Mouse (Mus musculus) hindbrain, embryonic 14.5 days (tissue): ENCODE measurements around the gene Pacsin1. TPM values are rescaled to one million over a fixed set of nuclear protein-coding genes. Genes with fewer than 3 reads are reported as not detected.
"Not testable (repeated sequence)": the region's sequence is repeated elsewhere in the genome, so short reads cannot be mapped to it uniquely, and the experiment has no call there.

ENCODE experiments used
- ATAC-seq: fragments of 200-750 bp; cut with Nextera tagmentation; 2 replicates; pipeline ENCODE4 v1.8.0; 2017; ENCODE audit warnings: moderate number of reproducible peaks, mild to moderate bottlenecking, moderate TSS enrichment, moderate library complexity; ENCODE audit not compliant: low FRiP score
- DNase-seq: peaks from one replicate; pipeline ENCODE4 v3.0.0-alpha.2; 2015; ENCODE audit warnings: low spot score
- H3K27ac ChIP-seq: fragments of 300-500 bp; sonication (generic); 2 replicates; pipeline ENCODE4 v1.5.1; 2014; ENCODE audit warnings: mild to moderate bottlenecking, moderate library complexity
- H3K27me3 ChIP-seq: fragments of 300-500 bp; sonication (generic); 2 replicates; pipeline ENCODE4 v1.6.1; 2014; ENCODE audit warnings: mild to moderate bottlenecking, low read length, mixed read lengths; ENCODE audit not compliant: control insufficient read depth, insufficient read depth
- H3K36me3 ChIP-seq: fragments of 300-500 bp; sonication (generic); replicated peaks from 2 replicates; pipeline ENCODE4 v1.6.1; 2014; ENCODE audit not compliant: control insufficient read depth, insufficient read depth
- H3K4me1 ChIP-seq: fragments of 300-500 bp; sonication (generic); replicated peaks from 2 replicates; pipeline ENCODE4 v1.6.1; 2014; ENCODE audit warnings: antibody characterized with exemption, low read length, mixed read lengths; ENCODE audit not compliant: control insufficient read depth, insufficient read depth
- H3K4me2 ChIP-seq: fragments of 300-500 bp; sonication (generic); replicated peaks from 2 replicates; pipeline ENCODE4 v1.6.1; 2014; ENCODE audit warnings: mild to moderate bottlenecking, moderate library complexity
- H3K4me3 ChIP-seq: fragments of 300-500 bp; sonication (generic); replicated peaks from 2 replicates; pipeline ENCODE4 v1.5.1; 2014; ENCODE audit warnings: mild to moderate bottlenecking, low read length
- H3K9ac ChIP-seq: fragments of 300-500 bp; sonication (generic); 2 replicates; pipeline ENCODE4 v1.6.1; 2014
- H3K9me3 ChIP-seq: fragments of 300-500 bp; sonication (generic); 2 replicates; pipeline ENCODE4 v1.6.1; 2016; ENCODE audit warnings: low read length; ENCODE audit not compliant: control insufficient read depth
- WGBS: fragments of 180-500 bp; shearing (Covaris S2); extraction: QIAGEN DNeasy Blood & Tissue Kit; methylation state at CpG from one replicate; pipeline ENCODE4 v1.1.7; 2014; 5-methylcytosine and 5-hydroxymethylcytosine counted together
- polyA plus RNA-seq: library from polyadenylated mRNA; unstranded; fragments of >200 nt; fragmentation: Nextera tagmentation; extraction: Ambion mirVana; gene quantifications from 2 replicates; pipeline ENCODE4 v1.2.1, GENCODE M21; 2014

The Pacsin1 gene
- polyA plus RNA-seq, 1 experiment from 2014 or later: 44.5 TPM

DNA sequence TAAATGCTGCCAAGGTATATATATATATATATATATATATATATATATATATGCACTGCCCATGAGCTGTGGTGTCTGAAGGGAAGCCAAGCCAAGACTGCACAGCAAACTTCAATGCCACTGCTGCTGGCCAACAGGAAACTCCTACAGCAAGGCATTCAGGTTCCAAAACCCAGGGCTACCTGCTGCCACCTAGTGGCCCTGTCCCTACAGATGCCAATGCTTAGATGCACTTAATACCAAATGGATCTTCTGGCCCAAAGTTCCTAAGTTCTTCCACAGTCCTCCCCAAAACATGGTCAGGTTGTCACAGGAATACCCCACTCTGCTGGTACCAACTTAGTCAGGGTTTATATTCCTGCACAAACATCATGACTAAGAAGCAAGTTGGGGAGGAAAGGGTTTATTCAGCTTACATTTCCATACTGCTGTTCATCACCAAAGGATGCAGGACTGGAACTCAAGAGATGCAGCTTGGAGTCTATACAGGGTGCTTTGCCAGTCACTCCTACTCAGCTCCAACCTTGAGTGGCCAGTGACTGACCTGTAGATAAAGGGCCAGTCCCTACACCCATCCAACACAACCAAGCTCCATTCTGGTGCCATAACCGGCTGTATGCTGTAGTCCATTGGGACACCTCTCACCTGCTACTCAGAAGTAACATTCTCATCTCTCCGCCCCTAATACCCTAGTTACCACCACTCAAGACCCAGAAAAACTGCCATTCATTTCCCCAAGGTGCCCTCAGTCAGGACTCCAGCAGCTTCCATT, 25.9 kb upstream of the Pacsin1 start:
- Histone ChIP-seq H3K4me3 (no peak overlapping the region), H3K9ac (no peak overlapping the region), H3K36me3 (peaks cover 47% of the 10 kb centered on the region), H3K4me1 (peaks cover 11% of the 10 kb centered on the region; the same call in 1 of the 2 replicates), H3K4me2 (no peak overlapping the region), H3K27me3 (no peaks in the 10 kb centered on the region), H3K27ac (no peak overlapping the region), H3K9me3 (no peaks in the 10 kb centered on the region)
- DNase-seq (peak; percentile 86), ATAC-seq (no peak)
- WGBS: 61% methylated on average over 2 of the region's 2 CpGs

DNA sequence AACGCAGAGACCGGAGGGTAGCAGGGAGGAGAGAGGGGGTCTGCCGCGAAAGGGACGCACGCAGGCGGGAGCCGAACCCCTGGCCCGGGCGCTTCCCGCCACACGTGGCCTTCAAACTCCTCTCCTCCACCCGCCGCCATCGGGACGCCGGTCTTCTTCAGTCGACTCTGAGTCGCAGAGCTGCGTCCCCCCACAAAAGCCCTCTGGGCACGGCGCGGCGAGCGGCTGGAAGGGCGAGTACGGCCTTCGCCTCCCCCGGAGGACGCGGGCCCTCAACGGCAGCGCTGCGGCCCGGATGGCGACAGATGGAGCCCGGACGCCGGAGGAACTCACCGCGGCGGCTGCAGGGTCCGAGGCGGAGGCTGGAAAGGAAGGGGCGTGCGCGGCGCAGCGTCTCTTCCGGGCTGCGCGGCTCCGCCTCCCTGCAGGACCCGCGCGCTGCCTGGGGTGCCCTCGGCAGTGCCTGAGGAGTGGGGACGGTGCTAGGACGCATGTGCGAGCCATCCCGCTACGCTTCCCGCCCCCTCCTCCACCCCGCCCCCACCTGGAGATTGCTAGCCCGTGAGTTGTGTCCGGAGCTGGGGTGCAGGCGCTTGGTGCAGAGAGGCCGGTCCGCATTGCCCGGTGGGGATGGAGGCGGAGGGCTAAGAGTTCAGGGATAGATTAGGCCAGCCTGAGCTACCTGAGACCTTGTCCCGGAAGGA, 20.3 kb upstream of the Pacsin1 start, which contains the start of gene RPS10-NUDT3:
Gene RPS10-NUDT3 (minus strand): TSS at position 352 of the 704 bp plus-strand sequence.
- peak within 1 kb of the TSS; percentile 88 for H3K27ac ChIP-seq
- H3K4me2 ChIP-seq: peak within 1 kb of the TSS; percentile 96
- H3K9me3 ChIP-seq: no peaks in the 10 kb centered on the region
- H3K27me3 ChIP-seq: no peaks in the 10 kb centered on the region
- peak within 1 kb of the TSS; percentile 84 for H3K9ac ChIP-seq
- ATAC-seq (peak; percentile 96), DNase-seq (peak; percentile 92)
- peak within 1 kb of the TSS; percentile 84 for H3K4me3 ChIP-seq
- under 1% methylated on average over 62 of the region's 72 CpGs for WGBS
- peaks cover 21% of the 10 kb centered on the region for H3K4me1 ChIP-seq
- H3K36me3 ChIP-seq: peaks cover 41% of the 10 kb centered on the region

DNA sequence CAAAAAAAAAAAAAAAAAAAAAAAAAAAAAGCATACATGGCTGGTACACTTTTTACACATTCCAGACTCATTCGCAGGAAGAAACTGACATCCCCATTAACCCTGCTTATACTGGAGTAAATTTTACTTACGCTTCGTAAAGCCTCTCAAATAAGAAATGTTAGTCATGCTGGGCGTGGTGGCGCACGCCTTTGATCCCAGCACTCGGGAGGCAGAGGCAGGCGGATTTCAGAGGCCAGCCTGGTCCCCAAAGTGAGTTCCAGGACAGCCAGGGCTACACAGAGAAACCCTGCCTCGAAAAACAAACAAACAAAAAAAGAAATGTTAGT, 19.8 kb upstream of the Pacsin1 start:
- Histone ChIP-seq H3K36me3 (peaks cover 36% of the 10 kb centered on the region), H3K9ac (peak overlapping the region; percentile 84), H3K4me2 (peak overlapping the region; percentile 96), H3K27ac (peak overlapping the region; percentile 88), H3K4me1 (peaks cover 21% of the 10 kb centered on the region), H3K4me3 (peak overlapping the region; percentile 84)
- not testable (repeated sequence) for H3K27me3 ChIP-seq, ATAC-seq, H3K9me3 ChIP-seq, DNase-seq
- WGBS: 39% methylated on average over 9 of the region's 9 CpGs

- Histone ChIP-seq H3K27ac (peak within 1 kb of the TSS; percentile 88), H3K9ac (peak within 1 kb of the TSS; percentile 84; the same call in 1 of the 2 replicates), H3K36me3 (peaks cover 27% of the 10 kb centered on the region), H3K4me2 (peak within 1 kb of the TSS; percentile 96), H3K9me3 (no peaks in the 10 kb centered on the region), H3K4me3 (peak within 1 kb of the TSS; percentile 84), H3K27me3 (no peaks in the 10 kb centered on the region), H3K4me1 (peaks cover 21% of the 10 kb centered on the region)
- 29% methylated on average over 18 of the region's 18 CpGs for WGBS
- DNase-seq: no peak
- no peak for ATAC-seq
Measured at GRCm38 (mm10) chr17:27636132-27637020, 18.9 kb upstream of the Pacsin1 start, which contains the start of gene Rps10. Rps10 (minus strand) TSS chr17:27636669.

DNA sequence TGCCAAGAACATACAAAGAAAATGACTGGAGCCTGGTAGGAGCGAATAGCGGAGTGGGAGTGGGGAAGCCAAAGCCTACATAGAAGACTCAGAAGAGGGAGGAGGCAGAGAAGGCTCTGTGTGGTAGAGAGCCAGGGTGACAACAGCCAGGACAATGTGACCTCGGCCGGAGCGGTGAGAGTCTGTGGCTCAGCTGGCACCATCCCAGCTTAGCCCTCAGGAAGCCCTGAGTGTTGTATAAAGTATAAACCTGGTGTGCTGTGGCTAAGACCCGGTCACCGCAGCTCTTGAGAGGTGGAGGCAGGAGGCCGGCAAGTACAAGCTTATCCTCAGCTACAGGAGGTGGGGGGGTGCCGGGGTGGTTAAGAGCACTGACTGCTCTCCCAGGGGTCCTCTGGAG, 18.0 kb upstream of the Pacsin1 start:
- 68% methylated on average over 9 of the region's 9 CpGs for WGBS
- H3K9me3 ChIP-seq: no peaks in the 10 kb centered on the region
- peaks cover 18% of the 10 kb centered on the region for H3K36me3 ChIP-seq
- H3K9ac ChIP-seq: no peak overlapping the region
- H3K4me3 ChIP-seq: no peak overlapping the region
- no peak overlapping the region for H3K4me2 ChIP-seq
- H3K27me3 ChIP-seq: no peaks in the 10 kb centered on the region
- no peak for DNase-seq
- peaks cover 22% of the 10 kb centered on the region for H3K4me1 ChIP-seq
- no peak overlapping the region for H3K27ac ChIP-seq
- no peak for ATAC-seq

- no peaks in the 10 kb centered on the region for H3K9me3 ChIP-seq
- H3K9ac ChIP-seq: no peak overlapping the region
- no peak overlapping the region for H3K4me2 ChIP-seq
- peaks cover 2% of the 10 kb centered on the region; the same call in 1 of the 2 replicates for H3K36me3 ChIP-seq
- no peak overlapping the region for H3K27ac ChIP-seq
- H3K4me1 ChIP-seq: peaks cover 20% of the 10 kb centered on the region
- DNase-seq: no peak
- H3K27me3 ChIP-seq: no peaks in the 10 kb centered on the region
- no peak for ATAC-seq
- no peak overlapping the region for H3K4me3 ChIP-seq
- WGBS: 76% methylated on average over 20 of the region's 20 CpGs
Measured at GRCm38 (mm10) chr17:27638921-27639332, 16.4 kb upstream of the Pacsin1 start.

GRCm38 (mm10) chr17:27639851-27640250, 15.5 kb upstream of the Pacsin1 start:
- not testable (repeated sequence) for DNase-seq, H3K4me3 ChIP-seq, ATAC-seq, H3K36me3 ChIP-seq, H3K27ac ChIP-seq, H3K9me3 ChIP-seq, H3K27me3 ChIP-seq, H3K4me2 ChIP-seq, H3K9ac ChIP-seq
- WGBS: 92% methylated on average over 6 of the region's 6 CpGs
- peaks cover 13% of the 10 kb centered on the region for H3K4me1 ChIP-seq

DNA sequence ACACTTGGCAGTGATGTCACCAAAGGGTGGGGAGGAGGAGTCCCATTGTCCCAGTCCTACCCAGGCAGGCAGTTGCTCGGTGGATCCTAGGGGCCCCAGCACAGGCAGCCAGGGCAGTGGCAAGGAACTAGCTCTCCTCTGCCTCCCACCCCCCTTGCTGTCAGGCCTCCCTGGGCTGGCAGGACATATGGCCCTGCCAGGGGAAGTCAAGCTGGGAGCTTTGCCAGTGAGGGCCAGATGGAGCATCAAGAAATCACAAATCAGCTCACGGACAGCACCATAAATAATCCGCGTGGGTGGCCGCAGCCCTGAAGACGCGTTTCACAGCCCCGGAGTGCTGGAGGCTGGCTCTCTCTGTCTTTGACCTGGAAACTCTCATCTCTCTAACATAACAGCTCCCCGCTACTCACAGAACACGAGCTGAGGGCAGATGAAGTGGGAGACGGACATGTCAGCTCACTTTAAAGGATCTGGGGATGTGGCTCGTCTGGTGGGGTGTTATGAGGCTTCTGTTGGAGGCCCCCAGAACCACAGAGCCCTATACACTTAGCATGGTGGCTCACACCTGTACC, 12.7 kb upstream of the Pacsin1 start:
- Histone ChIP-seq H3K27me3 (no peaks in the 10 kb centered on the region), H3K27ac (peak overlapping the region; percentile 73), H3K36me3 (no peaks in the 10 kb centered on the region), H3K9ac (peak overlapping the region; percentile 31; the same call in 1 of the 2 replicates), H3K4me2 (peak overlapping the region; percentile 6), H3K4me1 (peaks cover 5% of the 10 kb centered on the region; the same call in 1 of the 2 replicates), H3K4me3 (no peak overlapping the region), H3K9me3 (no peaks in the 10 kb centered on the region)
- peak; percentile 87 for ATAC-seq
- 7% methylated on average over 12 of the region's 12 CpGs for WGBS
- DNase-seq: peak; percentile 72
